Mouse (Mus musculus): ENCODE measurements around the gene Proser2.

Proser2 gene

DNA sequence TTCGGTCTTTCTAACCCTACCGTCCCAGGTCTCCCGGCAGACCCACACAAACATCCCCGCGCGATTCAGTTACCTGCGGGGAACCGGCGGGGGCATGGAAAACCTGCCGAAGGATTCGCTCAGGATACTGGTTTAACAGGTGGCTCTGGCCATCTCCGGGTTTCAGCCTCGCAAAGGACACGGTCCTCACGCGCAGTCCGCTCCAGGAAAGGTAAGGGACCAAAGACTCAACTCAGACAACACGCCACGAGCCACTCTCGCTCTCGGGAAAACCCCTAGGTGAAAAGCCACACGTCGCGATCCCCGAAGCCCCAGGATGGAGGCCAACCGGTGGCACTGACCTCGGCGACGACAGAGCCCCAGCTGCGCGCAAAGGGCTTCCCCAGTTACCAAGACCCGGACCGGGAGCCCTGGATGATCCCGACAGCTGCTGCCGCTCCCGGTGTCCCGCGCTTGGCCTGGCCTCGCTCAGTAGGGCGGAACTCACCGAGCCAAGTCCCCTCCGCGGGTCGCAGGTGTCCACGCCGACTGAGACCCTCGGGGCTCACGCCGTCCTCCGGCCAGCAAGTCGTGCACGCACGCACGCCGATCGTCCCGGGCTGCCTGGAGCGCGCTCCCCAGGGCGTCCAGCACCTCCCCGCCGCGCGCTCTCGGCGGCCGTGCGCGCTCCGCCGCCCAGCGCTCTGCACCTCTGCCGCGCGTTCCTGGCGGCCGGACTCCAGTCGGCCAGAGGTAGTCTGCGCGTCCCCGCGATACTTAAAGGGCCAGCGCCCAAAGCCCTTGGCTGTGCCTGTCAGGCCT is at the start of gene Proser2:
Gene Proser2 (minus strand): TSS at position 657 of the 801 bp plus-strand sequence.
- DNase-seq, result peak; percentile 65

DNA sequence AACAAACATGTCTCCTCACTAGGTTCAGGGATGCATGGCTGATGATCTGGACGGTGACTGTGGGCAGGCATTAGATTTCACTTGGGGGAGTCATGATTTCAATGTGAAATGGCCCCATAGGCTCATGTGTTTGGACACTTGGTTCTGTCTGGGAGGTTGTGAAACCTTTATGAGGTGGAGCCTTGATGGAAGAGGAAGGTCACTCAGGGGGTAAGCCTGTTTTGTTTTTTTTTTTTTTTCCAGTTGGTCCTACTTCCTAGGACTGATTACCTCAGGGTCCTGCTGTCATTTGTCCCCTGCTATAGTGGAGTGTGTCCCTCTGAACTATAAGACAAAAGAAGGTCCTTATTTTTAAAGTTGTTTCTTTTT is 49.7 kb upstream of the Proser2 start:
- DNase-seq, result no peak

DNA sequence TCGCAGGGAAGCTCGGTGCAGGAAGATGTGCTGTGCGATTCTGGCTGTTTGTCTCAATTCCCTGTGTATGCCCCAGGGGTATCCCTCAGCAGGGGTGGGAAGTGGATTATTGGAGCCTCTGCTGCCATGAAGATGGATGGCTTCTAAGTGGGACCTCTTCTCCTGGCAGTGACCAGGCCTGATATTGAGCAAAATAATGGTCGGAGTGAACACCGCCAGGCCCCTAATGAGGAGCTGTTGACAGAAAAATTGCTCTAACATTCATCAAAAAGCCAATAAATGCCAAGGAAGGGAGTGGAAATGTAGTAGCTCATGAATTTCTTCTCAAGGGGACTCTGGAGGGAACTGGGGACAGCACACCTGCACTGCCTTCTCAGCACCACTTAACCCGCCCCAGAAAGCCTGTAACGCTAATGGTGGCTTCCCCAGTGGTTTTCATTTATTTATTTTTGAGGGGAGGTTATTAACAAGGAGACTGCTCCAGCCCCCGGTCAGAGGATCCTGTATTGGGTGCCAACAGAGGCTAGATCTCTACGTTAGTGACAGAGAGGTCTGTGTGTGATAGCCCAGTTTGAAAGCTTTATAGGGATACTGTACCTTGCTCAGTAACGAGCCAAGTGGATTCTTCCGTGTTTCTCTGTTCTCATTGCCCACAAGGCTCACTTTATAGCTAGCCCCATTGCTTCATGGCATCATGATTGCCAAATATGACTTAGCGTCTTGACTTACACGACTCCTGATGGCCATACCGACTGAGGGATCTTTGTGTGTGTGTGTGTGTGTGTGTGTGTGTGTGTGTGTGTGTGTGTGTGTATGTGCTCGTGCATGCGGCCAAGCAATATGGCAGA is 49.1 kb upstream of the Proser2 start:
- DNase-seq, result no peak

DNA sequence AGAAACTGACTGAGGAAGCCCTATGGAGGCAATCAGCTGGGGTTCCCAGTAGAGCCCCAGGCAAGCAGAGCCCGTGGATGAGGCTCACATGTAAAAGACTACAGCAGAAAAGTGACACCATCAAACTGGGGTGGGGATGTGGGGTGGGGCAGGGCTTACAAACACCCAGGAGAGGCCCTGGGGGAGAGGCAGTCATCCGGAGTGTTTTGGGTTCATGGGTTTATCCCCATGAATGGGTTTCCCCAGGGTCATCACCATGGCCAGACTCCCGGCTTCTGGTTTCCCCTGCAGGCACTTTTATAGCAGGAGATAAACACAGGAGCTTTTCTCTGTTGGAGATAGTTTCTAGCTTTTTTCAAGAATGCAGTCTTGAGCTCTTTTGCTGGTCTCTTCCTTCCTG is 43.0 kb upstream of the Proser2 start:
- no peak for DNase-seq

DNA sequence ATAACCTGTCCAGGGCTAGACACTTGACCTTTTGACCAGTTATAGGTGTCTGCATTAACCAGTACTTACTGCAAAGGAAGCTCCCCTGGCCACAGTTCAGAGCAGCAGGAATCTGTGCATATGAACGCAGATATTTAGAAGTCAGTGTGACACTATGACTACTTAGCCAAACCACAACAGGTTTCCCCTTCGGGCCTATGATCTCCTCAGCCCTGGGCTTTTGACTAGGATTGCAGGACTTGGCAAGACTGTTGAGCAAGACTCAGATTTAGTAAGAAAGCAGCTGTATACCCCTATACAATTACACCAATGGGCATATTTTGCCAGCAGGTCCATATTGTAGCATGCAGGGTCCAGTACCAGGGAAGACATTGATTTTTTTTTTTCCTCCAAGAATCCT is 38.5 kb upstream of the Proser2 start:
- DNase-seq, result no peak

DNA sequence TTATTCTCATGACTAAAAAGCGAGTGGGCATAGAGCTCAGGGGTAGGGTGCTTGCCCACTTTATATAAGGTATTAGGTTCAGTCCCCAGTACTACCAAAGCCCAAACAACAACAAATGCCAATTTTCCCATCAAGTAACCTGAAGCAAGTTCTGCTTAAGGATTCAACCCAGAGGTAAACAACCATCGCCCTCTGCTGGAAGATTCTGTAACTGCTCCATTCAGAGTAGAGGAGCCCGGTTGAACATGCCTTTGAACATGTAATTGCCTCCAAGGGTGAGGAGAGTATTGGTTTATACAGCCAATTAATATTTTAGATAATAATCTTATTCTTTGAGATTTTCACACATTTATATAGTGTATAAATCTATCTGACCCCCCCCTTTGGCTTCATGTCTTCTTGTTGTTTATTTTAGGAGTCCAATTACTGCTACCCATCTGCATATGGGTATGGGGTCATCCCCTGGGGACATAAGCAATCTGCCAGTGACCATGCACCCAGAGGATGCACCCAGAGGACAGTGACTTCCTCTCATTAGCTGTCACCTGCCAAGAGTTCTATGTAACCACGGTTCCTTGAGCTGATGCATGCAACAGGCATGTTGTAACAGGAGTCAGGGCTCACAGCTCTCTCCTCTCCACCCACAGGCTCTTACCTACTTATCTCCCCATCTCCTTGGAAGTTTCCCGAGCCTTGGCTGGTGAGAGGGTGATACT is 38.0 kb upstream of the Proser2 start:
- peak; percentile 60 for DNase-seq

DNA sequence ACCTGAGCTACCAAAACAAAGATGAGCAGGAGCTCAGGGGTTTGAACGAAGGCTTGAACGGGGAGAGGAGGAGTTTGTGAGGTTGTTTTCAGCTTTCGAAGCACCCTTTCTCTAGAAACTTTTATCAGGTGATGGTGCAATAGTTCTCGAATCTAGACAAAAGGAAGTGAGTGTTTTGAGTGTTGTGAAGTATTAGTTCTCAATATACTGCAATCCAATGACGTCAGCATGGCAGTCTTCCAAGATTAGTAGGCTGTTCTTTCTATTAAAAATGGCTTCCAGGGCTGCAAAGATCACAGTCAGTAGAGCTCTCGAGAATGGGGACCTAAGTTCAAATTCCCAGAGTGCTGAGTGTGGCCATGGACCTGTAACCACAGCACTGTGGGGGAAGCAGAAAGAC is 35.8 kb upstream of the Proser2 start:
- no peak for DNase-seq

DNA sequence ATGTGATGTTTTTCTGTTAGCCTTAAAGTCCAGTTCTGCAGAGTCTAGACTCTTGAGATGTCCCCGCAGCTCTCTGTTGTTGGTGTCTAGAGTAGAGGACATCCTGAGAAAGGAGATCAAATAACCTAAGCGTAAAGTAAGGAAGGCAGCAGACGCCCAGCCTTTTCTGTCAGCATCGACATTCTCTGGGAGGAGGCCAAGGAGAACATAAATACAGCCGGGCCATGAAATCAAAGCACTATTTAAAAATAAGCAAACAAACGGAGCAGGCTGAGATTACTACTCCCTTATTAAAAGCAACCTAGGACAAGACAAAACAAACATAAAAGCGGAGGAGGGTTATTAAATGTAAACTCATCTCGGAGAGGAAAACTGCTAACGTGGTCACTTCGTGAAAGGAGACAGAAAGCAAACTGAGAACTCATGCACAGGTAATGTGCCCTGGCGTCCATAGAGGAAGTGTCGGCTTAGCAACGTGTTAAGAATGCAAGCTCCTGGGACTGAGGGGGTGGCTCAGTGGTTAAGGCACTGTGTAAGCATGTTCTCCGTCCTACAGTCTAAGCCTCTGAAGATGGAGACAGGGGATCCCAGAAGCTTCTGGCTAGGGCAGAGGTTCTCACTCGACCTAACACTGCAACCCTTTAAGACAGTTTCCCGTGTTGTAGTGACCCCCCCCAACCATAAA is 34.7 kb upstream of the Proser2 start:
- DNase-seq, result no peak

DNA sequence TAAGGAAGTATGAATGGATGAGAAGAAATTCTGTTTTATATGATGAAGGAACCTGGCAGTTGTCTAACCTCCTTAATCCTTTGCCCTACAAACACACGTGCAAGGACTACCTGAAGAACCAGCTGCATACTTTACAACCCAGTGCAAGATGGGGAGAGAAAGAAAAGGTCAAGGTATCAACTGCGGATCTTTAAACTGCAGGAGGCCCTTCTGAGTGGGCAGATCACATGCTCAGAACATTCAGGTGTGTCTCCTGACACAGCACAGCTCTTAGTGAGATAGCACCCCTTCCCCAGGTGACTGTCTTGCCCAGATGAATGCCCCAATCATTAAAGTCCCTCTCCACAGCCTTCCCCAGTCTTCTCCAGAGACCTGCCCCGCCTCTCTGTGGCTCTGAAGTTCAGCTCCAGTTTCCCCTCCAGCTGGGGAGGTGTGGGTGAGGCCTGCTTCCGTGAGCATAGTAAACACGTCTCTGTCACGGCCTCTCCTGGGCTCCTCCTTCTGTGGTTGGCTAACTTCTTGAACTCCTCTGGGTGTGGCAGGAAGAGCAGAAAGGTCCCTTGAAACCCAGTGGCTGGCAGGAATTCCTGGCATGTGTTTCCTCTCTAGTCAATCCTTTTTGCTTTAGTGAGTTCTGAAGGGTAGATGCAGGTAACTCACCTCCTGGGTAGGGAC is 32.5 kb upstream of the Proser2 start:
- no peak for DNase-seq

DNA sequence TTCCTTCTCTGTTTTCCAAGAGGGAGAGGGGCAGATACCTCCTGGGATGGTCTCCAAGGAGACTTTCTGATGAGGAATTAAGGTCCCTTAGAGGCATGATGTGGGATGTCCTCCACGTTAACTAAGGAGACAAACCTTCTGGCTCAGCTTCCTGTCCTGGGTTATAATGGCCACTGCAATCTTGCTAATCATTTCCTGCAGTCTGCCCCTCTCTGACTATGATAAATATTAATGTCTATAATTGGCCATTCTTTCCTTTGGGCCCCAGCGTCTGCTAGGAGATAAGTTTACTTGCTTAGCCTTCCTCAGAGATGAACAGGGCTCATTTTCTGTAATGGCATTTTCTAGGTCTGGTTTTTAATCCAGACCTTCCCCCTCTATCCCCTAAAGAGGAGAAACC is 29.7 kb upstream of the Proser2 start:
- no peak for DNase-seq

DNA sequence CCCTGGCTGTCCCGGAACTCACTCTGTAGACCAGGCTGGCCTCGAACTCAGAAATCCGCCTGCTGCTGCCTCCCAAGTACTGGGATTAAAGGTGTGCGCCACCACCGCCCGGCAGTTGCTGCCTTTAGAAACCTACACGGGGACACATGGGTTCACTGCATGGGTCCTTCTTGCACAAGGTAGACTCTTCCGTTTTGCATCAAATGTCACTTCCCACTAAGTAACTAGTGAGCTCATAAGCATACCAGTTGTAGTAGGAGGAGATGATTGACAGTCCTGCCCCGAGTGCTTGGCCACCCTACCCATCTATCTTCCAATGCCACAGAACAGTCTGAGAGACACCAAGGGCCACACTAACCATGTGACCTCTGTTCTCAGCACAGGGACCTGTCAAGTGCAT is 29.2 kb upstream of the Proser2 start:
- no peak for DNase-seq

DNA sequence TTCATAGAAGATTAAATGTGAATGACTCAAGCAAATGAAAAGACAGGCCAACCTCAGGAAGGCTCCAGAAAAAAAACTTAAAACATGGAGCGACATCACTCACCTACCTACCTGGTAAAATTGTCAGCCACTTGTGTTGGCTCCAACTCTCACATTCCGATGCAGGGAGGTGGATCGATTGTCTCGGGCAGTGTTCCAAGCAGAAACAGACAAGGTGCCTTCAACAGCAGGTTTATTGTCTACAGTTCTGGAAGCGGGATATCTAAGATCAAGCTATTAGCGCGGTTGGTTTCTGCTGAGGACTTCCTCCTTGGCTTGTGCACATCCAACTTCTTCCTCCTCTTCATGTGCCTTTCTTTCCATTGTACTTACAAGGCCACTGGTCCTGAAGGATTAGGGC is 27.6 kb upstream of the Proser2 start:
- no peak for DNase-seq

DNA sequence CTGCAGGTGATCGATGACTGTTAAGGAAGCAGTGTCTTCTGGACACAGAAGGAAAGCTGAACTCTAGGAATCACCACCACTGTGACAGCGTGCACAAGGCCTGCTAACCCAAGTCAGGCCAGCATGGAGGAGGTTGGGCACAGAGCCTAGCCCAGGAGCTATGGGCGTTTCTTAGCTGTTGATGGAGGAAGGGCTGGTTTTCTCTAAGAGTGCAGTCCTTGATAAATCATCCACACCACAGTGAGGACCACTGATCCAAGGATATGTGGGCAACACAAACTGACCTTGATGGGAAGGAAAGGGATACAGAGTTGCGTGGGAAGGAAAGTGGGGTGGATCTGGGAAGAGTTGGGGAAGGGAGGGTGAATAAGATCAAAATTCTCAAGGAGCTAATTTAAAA is 27.2 kb upstream of the Proser2 start:
- DNase-seq, result no peak

DNA sequence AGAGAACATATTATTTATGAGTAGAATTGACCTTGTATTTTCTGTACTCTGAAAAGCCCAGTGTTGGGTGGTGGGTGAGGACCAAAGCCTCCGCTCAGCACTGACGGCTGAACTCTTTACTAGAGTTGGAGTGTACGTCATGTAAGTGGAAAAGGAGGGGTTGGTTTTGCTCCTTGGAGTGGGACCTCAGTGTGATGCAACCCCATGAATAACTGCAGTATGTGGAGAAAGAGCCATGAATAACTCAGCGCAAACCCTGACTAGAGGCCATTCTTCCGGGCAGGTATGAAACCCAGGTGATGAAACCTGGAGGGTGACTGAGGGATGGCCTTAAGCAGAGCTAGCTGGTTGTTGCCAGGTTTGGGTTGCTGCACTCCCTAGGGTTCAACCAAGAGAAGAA is 19.8 kb upstream of the Proser2 start:
- DNase-seq, result no peak

DNA sequence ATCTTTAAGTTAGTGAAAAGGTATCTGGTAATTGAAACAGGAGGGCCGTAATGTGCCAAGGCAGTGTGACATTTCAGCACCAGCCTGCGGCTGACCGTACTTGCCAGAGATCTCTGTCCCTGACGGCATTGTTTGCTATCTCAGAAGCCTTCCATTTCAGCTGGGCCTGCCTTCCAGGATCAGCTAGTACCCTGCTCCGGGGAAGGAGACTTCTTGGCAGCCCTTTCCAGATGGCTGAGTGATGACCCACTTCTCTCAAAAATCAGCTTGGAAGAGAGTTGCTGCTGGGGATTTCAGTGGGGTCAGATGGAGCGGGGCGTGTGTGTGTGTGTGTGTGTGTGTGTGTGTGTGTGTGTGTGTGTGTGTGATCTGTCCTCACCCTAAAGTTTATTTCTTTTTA is 16.9 kb upstream of the Proser2 start:
- peak; percentile 43 for DNase-seq

DNA sequence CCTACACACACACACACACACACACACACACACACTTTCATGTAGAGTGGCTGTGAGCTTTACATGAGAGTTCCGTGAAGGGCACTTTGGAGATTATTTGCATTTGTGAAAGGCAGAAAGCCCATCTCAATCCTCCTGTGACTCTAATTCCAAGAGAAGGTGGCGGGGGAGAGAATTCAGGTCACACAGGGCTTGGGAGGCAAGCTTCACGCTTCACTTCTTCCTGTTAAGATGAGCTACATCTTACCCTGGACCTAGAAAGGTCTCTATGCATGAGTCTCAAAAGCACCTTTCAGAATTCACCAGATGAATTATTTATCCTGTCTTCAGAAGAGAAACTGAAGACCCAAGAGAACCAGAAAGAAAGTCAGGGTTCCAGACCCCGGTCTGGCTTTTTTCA is 16.2 kb upstream of the Proser2 start:
- DNase-seq, result no peak

DNA sequence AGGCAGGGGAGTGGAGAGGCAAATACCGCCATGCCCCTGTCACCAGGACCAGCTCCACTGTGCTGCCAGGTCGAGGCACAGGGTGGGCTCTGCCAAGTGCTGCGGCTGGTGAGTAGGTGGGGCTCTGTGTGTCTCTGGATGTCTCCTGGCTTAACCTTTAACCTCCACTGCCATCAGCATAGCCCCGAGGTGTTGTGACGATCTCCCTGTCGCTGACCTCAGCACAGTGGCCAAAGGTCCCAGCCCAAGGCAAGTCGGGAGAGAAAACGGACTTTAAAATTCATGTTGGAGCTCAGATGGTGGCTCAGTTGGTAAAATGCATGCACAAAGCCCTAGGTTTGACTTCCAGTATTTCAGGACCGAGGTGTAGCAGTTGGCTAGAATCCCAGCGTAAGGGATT is 15.6 kb upstream of the Proser2 start:
- DNase-seq, result no peak

DNA sequence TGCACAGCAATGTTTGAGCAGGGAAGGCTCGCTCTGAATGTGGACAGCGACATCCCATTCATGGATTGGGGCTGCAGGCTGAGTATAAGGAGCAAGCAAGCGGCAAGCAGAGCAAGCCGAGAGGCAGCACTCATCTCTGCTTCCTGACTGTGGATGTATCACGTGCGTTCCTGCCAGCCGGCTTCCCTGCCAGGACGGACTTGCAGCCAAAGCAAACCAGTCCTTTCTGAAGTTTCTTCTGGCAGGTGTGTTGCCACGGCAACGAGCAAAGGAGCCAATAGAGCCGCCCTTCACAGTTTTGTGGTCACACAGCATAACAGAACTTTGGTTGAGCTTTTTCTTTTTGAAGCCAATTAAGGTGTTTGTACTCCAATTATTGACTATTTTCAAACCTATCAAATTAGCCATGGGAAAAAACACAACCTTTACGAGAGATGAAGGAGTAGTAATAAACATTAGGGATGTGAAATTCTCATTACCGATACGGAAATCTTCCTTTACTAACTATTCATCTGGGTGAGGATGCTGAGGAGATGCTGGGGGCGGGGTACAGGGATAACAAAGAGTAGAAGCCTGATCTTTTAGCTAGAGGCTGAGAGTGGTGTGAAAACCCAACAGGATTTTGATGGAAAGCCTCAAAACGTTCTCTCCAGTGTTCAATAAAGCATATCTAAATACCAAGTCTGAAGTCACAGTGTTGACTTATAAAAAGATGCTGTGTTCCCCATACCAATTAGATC is 13.1 kb upstream of the Proser2 start:
- DNase-seq, result no peak

DNA sequence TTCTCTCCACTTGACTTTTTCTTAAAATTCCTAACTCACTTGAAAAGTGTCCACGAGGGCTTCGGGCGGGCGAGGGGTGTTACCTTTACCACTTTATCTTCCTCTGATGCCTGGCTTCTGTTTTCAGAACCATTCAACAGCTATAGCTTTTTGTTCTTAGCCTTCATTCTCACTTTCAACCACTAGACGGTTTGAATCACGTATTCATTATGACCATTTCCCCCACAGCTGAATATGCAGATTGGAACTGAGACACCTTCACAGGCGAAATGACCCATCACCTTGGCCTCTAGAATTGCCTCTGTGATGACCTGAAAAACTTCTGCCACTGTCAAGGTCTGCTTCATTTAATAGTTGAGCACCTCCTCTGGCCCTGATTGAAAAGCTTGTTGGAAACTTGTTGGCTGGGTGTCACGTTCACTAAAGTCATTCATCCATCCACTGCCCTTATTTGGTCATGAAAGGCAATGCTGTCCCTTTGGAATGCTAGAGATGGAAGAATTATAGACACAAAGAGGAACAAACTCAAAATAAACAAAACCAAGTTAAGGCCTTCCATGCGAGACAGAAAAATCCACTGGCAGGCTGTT is 10.7 kb upstream of the Proser2 start:
- no peak for DNase-seq

DNA sequence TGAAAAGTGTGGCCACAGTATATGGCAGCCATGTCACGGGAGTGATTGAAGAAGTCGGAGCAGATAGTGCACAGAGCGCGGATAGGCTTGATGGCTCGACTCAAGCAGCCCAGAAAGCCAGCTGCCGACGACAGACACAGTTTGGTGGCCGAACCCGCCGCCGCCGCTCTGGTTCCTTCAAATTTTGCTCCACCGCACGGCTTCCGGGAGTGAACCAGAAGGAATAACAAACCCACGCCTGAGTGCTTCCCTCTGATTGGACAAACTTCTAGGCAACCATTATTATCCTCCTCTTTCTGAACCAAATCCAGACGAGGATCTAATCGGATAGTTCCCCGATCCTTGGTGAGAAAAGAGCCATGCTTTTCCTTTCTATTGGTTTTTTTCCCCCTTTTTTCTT is 3.9 kb upstream of the Proser2 start:
- no peak for DNase-seq

DNA sequence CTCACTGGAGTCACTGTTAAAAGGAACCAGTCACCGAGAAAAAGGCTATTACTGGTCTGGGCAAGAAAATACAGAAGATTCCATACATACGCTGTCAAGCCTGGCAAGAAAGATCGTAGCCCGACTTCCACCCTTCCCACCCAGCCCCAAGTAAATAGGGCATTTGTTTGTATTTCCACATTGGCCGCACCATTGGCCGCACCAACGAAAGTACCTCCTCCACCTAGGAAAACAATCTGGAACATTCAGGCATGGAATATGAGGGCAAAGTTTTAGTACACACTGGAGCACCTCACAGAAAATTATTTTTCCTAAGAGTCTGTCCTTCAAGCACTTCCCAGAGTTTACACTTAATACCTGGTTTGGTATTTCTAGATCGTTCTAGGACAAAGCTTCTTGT is 1.1 kb downstream of the Proser2 start:
- no peak for DNase-seq
